Mouse (Mus musculus) thymus, adult 18-20 months (tissue): ENCODE measurements around the gene Daam2.
"Not testable (repeated sequence)": the region's sequence is repeated elsewhere in the genome, so short reads cannot be mapped to it uniquely, and the experiment has no call there.

Experiments used
- DNase-seq, 2 experiments: peaks; one replicate each; pipeline ENCODE4 v3.0.0; 2022; ENCODE audit warnings: mixed read lengths in 2 of 2

The Daam2 gene

DNA sequence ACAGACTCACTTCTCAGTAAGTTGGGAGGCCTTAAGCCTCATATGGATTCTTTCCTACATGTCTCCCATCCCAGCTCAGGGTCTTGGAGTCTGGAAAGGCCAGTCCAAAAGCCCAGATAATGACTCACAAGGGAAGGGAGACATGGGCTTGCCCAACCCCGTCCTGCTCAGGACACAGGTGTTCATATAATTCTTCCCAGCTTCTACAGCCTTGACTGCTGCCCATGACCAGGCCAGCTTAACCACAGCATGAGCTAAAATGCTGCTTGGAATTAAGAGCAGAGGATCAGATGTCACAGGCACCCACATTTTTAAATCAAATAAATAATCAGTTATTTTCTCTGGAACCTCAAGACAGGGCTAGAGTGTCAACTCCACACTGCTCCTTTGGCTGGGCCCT is 89.0 kb downstream of the Daam2 start:
- no peak for DNase-seq

DNA sequence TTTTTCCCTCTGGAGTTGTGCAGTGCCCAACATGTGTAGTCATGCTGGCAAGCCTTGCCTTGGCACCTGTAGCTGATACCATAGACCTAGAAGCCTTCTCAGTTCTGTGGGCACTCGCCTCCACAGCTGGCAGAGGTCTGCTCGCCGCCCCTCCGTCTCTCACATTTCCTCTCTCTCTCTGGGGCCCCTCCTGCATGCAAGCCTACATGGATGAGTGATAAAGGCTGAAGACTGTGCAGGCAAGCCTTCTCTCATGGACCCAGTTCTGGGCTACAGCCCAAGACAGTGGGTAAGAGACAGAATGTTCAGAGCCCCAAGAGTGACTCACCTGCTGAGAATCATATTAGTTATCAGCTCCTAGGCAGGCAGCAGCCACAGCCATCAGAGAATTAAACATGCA is 90.1 kb downstream of the Daam2 start:
- no peak for DNase-seq

DNA sequence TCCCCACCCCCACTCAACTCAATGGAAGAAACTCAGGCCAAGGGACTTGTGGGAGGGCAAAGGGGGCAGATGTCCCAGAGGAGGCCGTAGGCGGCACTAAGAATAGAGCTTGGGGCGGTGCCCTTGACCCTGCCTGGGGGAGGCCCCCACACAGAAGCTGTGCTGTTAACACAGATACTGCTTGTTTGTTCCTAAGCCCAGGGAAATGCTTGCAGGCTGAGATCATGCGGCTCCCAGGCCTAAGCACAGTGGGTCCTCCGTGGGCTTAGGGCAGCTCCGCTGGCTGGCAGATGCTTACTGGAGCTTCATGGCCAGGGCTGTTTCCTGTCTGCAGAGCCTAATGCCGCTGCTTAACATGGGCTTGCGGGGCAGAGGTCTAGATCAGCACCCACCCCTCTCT is 91.5 kb downstream of the Daam2 start:
- DNase-seq: no peak

DNA sequence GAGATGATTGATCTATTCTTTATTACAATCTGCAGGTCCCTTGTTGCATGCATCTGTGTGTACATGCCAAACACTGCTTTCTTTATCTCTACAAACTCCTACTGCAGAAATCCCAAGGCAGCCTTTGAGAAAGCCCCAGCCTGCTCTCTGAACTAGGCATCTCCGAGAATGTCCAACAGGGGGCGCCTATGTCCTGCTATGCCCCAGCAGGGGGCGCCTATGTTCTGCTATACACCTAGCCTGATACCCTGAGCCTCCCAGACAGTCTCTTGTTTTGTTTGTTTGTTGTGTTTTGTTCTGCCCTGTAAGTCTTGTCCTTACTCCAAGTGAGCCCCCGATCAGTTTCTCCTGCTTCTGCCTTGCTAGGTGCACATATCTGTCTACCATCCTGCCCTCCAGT is 95.9 kb downstream of the Daam2 start:
- peak; percentile 14 to 16 for DNase-seq

DNA sequence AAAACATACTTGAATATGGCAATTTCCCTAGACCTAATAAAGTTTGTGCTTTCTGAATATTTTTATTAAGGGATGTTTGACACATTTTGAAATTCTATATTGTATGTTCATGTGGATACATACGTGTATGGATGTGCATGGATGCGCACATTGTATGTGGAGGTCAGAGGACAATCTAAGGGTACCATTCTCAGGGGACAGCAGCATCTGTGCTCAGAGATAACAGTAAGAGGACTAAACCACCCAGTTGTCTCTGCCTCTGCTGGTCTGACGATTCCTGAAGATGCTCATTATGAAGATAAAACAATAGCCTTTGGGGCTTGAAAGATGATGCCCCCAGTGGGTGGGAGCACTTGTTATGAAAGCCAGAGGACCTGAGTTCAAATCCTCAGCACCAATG is 99.3 kb downstream of the Daam2 start:
- DNase-seq: no peak

DNA sequence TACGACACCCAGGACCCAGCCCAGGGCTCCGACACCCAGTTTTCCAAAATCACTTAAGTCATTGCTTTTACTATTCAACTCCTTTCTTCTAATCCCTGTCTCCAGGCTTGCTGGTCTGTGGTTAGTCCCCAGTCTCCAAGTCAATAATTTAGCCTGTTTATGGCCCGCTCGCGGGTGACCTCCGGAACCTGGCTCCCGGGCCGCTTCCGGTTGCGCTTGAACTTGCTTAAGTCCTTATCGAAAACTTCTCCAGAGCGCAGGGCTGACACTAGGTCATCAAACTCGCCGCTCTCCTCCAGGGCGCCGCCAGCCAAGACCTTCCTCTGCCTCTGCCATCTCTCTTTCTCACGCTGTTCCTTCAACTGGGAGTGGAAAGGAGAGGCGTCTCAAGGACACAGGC is 105.8 kb downstream of the Daam2 start:
- no peak for DNase-seq

DNA sequence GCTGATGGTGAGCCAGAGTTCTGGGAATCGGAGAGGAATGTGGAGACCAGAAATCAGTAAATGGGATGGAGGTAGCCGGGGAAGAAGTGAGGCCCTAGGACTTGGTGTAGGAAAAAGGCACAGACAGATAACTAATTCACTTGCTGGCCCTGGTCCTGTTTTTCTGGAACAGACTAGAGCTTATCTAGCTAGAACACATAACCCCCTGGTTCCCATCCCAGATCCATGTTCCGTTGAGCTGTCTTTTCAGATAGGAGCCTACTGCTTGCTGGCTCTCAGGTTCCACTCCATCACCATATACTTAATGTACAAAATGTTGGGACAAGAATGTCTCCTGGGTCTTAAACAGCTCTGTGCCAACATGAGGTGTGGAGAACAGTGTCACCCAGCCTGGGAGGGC is 106.3 kb downstream of the Daam2 start:
- no peak for DNase-seq

DNA sequence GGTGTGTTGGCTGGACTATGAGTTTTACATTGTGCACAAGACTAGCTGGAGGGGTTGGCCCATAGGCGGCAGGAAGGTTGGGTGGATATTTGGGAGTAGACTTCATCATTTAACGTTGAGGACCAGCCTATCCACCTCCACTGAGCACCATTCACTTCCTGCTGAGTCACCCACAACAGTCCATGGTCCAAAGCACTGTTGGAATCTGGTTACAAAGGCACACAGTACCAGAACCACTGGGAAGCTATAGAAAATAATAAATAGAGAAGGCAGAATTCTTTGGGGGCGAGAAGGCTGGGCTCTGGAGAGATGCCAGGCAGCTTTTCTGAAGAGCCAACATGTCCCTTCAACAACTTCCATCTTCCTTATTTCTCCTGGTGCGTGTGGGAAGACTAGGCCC is 107.8 kb downstream of the Daam2 start:
- DNase-seq: no peak

DNA sequence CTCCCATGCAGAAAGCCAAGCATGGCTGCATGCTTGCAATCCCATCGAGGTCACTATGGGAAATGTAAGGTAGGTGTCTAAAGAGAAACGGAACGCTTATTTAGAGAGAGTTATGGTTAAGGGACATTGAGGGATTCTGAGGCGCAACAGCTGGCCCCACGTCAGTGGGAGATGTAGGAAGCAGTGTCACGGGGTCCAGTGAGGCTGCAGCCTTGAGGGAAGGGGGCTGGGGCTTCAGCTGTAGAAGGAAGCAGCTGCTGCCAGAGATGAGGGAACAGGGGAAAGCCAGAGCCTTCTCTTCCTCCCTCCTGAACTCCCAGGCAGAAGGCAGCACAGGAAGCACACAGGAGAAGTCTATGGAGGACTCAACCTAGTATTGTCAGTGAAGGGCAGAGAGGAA is 113.2 kb downstream of the Daam2 start:
- DNase-seq: no peak

DNA sequence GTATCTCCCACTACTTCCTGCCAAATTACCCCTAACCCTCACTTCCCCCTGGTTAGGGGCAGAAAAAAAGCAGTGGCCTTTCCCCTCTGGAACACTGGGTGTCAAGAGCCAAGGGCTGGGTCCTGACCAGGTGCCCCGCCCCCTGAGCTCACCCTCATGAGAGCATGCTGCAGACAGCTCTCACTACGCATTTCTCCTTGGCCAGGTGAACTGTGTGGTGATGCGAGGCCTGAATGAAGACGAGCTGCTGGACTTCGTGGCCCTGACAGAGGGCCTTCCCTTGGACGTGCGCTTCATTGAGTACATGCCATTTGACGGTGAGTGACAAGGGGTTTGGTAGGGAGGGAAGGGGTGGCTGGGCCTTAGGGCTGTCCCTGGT is 114.9 kb downstream of the Daam2 start:
- DNase-seq: no peak

DNA sequence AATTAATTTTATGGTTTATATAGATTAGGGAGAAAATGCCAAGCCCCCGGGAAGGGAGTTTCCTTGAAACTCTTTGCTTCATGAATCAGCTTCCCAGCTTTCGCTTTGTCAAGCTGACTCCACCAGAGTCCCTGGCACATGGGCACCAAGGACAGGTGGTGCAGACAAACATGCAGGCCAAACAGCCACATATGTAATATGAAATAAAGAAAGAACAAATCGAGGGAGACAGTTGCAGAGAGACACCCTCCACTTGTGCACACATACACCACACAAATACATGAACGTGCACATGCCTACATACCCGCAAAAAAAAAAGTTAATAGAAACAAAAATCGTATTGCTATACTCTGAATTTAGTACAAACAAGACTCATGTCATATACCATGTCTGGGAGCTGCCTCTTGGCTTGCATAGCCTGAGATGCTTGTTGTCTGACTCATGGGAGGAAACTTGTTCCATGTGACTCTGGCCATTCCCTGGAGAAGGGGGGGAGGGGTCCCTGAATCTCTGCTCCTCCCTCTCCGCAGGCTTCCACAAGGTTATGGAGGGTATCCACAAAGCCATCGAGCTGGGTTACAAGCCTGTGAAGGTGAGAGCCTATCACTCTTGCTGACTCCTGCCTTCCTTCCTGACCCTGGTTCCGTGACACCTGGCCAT is 115.4 kb downstream of the Daam2 start:
- DNase-seq: no peak

DNA sequence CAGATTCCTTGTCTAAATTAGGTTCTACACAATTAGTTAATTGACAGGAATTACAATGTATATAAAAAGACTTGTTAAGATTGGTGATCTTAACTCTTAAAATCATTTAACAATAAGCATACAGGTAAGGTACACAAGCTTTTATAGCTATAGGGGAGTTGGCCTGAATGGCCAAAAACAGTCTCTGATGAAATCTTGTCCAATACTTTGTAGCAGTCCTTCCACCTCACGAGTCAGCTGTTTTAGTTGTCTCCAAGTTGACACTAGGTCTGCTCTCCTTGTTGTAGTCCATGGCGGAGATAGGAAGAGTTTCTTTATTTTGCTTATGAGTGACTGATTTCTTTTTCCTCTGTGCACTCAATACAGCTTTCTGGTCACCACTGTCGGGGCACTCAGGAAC is 121.3 kb downstream of the Daam2 start:
- not testable (repeated sequence) for DNase-seq

DNA sequence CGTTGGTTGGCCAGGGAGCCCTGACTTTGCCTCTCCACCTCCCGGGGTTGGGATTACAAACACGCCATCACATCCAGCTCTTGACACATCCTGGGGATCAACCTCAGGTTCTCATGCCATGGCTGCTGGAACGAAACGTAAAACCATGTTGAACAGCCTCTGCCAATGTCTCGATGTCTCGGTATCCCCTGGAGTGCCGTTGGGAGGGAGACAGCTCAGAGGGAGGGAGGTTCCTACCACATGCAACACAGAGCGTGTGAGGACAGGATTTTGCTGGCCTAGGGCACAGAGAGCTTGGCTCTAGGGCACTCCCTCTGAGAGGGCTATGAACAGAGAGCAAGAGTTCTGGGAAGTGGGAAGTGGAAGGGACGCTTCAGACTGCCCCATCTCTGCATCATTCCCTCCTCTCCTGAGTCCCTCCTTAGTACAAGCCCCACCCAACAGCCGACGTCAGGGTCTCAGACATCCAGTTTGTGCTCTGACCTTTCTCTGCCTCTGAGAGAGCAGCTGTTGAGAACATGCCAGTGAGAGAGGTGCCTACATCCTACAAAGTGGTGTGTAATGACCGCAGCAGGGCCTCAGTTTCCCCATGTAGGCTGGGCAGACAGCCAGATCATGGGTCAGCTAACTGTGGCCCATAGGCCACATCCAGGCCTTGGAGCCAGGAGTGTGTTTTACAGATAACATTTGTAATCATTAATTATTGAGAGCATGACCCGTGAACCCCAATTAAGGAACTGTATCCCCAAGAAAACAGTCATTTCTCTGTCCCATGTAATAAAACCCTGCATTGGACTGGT is 123.6 kb downstream of the Daam2 start:
- no peak for DNase-seq

DNA sequence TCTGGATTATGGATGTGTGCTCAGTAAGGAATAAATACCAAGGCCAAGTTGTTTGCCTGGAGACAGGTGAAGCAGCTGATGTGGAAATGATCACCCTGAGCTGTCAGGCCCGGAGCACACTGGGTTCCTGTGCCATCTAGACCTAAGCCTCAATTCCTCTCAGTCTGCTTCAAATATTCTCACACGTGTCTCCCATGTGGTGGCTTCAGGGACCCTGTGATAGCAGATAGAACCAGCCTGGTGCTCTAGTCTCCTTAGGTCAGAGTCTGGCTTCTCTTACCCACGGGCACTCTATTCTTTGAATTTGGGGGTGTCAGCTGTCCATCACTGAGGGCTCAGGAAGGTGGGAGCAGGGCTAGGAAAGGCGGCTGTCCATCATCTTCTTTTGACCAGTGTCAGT is 124.4 kb downstream of the Daam2 start:
- DNase-seq: no peak

DNA sequence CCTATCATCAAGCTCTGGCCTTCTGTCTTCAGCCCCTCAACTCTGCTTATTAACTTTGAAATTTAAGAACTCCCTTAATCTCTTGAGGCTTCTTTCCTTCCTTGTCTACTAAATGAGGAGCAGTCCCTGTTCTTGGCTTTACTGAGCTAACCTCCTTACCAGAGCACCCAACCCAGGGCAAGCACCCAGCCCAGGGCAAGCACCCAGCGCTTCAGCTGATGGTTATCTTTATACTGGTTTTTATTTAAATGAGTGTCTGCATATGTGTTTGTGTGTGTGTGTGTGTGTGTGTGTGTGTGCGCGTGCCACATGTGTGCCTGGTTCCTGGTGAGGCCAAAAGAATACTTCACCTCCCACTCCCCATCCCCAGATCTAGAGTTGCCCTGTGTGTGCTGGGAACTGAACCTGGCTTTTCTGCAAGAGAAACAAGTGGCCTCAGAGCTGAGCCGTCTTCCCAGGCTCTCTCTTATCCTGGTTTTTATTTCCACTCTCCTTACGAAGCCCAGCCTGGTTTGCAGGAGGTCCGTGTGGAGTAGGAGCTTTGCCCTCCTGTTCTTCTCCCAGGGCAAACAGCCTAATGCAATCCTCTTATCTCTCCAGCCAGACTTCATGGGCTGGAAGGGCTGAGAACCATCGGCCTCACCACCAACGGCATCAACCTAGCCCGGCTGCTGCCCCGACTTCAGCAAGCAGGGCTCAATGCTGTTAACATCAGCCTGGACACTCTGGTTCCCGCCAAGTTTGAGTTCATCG is 125.1 kb downstream of the Daam2 start:
- no peak for DNase-seq

DNA sequence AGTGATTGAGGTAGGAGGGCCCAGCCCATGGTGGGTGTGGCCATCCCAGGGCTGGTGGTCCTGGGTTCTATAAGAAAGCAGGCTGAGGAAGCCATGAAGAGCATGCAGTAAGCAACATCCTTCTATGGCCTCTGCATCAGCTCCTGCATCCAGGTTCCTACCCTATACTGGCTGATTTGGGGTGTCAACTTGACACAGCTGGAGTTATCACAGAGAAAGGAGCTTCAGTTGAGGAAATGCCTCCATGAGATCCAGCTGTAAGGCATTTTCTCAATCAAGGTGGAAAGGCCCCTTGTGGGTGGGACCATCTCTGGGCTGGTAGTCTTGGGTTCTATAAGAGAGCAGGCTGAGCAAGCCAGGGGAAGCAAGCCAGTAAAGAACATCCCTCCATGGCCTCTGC is 126.8 kb downstream of the Daam2 start:
- not testable (repeated sequence) for DNase-seq

DNA sequence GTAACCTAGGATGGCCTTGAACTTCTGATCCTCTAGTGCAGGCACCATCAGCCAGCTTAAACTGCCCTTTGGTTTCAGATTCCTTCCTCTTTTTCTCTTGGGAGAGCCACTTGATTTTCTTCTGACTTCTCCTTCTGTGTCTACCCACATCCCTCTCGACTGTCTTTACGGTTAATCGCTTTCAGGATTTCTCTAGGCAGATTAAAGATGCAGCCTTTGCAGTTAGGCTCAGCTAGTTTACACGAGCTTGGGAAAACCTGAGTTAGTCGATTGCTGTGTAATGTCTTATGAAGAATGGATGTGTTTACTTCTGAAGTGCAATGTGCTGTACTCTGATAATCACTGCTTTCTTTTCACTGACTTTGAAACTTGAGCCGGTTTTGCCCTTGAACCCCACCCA is 127.5 kb downstream of the Daam2 start:
- no peak for DNase-seq

DNA sequence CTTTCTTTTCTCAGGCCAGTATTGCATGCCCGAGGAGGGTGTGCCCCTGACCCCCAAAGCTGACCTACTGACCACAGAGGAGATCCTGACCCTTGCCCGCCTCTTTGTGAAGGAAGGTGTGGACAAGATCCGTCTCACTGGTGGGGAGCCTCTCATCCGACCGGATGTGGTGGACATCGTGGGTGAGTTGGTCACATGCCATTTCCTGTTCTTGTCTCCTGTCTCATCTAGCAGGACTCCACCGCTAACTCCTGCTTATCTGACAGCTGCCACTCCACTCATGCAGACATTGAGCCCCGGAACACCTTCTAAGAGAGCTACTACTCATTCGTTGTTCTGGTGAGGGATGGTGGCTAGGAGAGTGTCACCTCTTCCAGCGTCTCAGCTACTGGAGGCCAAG is 129.1 kb downstream of the Daam2 start:
- DNase-seq: no peak

DNA sequence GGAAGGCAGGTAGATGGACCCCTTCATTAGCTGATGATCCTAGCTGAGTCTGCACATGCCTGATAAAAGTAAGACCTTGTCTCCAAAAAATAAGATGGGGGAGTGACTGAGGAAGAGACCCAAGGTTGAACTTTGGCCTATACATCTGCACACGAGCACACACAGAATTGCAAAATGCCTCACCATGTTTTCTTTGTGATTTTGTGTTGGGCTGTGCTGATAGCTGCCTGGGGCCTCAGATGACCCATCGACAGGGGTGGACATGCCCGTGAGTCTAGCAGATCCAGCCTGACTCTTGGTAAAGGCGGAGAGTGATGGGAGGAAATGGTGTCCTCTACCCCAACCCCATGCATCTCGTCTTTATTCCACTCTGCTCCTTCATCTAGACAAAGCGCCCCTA is 129.9 kb downstream of the Daam2 start:
- no peak for DNase-seq

DNA sequence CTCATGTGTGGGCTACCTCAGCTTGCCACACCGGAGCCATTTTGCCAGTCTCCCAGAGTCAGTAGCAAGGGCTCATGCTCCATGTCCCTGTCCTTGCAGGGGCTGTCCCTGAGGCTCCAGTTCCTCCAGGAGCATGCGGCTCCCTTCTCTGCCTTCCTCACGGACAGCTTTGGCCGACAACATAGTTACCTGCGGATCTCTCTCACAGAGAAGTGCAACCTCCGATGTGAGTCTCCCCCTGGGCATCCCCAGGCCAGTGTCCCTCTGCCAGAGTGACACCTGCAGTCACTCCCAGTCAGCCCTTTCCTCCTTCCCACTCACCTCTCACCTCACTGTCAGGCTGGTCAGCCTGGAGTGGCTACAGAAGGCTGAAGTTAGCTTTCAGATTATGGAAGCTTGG is 131.1 kb downstream of the Daam2 start:
- DNase-seq: no peak

DNA sequence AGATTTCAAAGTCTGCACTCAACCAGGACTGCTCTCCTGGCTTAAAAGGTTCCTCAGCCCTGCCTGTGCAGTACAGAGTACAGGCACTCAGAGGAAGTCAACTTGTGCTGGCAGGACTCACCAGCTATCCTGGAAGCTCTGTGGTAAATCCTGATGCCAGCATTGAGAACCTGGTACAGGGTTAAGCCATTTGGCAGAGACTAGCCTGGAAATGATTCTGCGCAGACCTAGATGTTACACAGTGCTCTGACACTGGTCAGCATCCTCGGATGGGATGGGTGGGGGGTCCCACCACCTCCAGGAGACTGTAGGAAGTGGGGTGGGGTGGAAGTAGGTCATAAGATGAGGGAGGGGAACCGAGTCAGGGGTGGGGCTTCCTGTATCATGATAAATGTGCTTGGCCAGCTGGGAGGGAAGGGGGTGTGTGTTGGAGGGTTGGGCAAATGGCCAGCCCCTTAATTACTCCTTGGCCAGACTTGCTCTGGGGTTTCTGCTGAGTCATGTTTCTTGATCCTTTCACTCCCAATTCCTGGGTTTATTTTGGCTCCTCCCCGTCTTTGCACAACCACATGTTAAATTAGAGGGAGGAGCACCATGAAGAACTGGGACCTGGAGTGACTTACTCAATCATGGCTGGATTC is 132.0 kb downstream of the Daam2 start:
- no peak for DNase-seq

DNA sequence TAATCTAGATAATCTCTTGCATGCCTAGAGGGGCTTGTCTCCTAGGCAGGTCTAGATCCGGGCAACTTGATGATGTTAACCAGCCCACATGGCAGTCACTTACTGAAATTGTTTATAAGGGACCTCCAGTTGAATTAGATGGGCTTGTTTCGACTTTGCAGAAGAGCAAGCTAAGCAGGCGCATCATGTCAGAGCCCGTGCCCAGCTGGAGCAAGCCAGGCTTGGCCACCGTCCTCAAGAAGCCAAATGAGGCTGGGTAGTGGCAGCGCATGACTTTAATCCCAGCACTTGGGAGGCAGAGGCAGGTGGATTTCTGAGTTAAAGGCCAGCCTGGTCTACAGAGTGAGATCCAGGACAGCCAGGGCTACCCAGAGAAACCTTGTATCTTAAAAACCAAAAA is 133.0 kb downstream of the Daam2 start:
- DNase-seq: no peak

DNA sequence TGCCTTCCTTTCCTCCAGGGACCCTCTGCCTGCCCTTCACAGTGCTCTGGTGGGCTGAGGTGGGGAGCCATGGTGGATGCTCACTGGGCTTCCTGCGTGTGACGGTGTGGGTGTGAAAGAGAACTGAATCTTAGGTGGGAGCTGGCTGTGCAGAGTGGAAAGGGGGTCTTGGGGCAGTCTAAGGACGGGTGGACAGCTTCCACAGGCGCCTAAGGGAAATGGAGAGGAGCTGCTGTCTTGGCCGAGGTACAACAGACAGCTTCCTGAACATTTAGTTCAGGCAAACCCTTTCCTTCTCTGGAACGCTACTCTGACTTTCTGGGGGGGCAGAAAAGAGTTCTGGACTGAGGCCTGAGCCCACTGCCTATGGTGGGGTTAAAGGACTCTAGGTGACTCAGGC is 134.0 kb downstream of the Daam2 start:
- no peak for DNase-seq
